Mouse (Mus musculus) left cerebral cortex, postnatal 14 days (tissue): ENCODE data around the gene Kcnn3. TPM values are rescaled to one million over a fixed set of nuclear protein-coding genes. Genes with fewer than 3 reads are reported as not detected.

ENCODE experiments used
- DNase-seq, 2 experiments: peaks; one replicate each; pipeline ENCODE4 v3.0.0; 2021 to 2022; ENCODE audit warnings: low spot score in 2 of 2, mixed read lengths in 1 of 2
- intact Hi-C: fragments of 180-260 bp; cut with DNase I; formaldehyde crosslinking; loops from one replicate; pipeline ENCODE4 v1.15.1; 2025
- total RNA-seq, 2 experiments: library from RNA; stranded (reverse); gene quantifications; 2 replicates each; pipeline ENCODE4 v1.2.3; 2021

Gene Kcnn3
- total RNA-seq, 2 experiments from 2014 or later: 21.7 to 22.3 TPM

DNA sequence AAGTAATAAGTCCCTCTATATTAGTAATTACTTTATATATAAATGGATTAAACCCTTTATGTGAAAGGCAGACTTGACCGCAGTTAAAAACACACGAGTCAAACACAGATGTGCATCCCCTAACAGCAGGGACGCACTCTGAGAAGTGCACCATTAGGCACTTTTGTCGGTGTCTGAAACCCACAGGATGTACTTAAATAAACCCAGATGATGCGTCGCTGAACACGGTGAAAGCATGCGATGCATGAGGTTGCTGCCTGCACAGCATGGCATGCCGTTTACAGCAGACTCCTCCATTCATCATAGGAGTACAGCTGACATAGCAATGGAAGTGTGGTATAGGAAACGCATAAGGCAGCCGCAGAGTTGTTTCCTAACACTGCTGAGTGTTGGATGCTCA, 180.5 kb downstream of the Kcnn3 start:
- intact Hi-C loops: no loop called here
- no peak for DNase-seq

DNA sequence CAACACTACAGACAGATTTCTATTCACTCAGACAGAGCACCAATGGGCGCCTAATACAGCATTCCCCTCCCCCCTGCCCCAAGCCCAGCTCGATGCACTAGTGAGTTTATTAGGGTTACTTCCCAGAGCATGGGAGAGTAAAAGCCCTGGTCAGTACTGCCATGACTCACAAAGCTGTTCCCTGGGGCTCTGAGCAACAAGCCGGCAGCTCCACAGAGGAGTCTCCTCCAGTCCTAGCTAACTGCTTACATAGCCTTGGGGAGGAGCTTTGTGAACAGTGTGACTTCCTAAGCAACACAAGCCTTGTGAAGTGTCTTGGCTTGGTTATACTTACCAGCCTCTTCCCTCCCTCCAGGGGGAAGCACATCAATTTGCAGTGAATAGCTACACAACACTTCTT, 183.6 kb downstream of the Kcnn3 start:
- intact Hi-C loops: no loop called here
- DNase-seq: peak in 1 of 2 experiments; percentile 36

GRCm38 (mm10) chr3:89704064-89704463, 184.1 kb downstream of the Kcnn3 start:
- DNase-seq: peak in 1 of 2 experiments; percentile 38
- intact Hi-C loops: no loop called here

DNA sequence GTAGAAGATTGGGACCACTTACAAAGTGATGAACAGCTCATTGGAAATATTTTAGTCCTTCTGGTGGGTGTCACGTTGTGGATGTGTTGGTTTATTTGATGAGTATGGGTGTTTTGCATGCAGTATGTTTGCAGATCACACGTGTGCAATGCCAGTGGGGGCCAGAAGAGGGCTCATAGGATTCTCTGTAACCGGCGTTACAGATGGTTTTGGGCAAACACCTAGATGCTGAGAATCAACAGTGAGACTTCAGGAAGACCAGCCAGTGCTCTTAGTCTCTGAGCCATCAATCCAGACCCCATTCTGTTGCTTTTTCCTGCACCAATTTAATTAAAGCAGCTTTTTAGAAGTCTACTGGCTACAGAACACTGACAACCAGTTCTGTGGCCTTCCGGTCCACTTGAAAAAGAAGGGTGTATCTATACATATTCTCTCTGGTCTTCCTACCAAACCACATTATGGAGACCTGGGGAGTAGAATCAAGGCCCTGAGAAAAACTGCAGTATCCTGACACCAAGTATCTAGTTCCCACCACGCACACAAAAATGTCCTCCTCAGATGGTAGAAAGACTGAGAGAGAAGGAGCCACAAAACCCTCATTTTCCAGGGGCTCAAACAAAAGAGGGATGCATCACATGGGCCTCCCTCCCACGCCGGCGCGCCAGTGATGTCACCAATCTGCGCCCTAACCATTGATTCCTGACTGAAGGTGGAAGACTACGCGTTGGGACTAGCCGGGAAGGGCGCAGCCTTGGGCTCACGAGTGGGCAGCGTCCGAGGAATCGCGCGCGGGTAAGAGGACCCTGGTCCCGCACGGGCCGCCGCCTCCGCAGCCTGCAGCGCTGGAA, 194.6 kb downstream of the Kcnn3 start, which contains the start of gene Adar:
Adar (plus strand) TSS at position 664 of the 848 bp plus-strand sequence.
- intact Hi-C loops: loop anchor here (10.0 kb wide), 1 partner anchor 140 kb away; no protein-coding TSS in a partner anchor
- peak; percentile 92 to 95 for DNase-seq

- peak; percentile 37 to 46 for DNase-seq
- intact Hi-C loops: loop anchor here (10.0 kb wide), 1 partner anchor 139 kb away; no protein-coding TSS in a partner anchor
Measured at GRCm38 (mm10) chr3:89715207-89715966, 195.4 kb downstream of the Kcnn3 start.

GRCm38 (mm10) chr3:89715967-89716256, 195.9 kb downstream of the Kcnn3 start:
- DNase-seq: peak; percentile 34 to 59
- intact Hi-C loops: loop anchor here (10.0 kb wide), 1 partner anchor 139 kb away; no protein-coding TSS in a partner anchor

DNA sequence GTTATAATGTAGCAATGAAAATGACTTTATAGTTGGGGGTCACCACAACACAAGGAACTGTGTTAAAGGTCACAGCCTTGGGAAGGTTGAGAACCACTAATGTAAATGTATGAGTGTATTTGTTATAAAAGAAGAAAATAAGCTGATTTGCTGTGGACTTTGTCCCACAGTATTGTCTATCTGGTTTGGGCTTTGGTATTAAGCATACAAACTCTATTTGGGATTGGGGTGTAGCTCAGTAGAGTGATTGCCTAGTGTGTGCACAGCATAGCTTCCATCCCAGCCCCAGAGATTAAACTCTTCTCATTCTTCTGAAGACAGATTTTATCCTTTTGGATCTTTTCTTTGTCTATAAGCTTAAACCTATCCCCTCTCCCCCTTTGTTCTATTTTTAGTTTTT, 202.1 kb downstream of the Kcnn3 start:
- no peak for DNase-seq
- intact Hi-C loops: no loop called here

DNA sequence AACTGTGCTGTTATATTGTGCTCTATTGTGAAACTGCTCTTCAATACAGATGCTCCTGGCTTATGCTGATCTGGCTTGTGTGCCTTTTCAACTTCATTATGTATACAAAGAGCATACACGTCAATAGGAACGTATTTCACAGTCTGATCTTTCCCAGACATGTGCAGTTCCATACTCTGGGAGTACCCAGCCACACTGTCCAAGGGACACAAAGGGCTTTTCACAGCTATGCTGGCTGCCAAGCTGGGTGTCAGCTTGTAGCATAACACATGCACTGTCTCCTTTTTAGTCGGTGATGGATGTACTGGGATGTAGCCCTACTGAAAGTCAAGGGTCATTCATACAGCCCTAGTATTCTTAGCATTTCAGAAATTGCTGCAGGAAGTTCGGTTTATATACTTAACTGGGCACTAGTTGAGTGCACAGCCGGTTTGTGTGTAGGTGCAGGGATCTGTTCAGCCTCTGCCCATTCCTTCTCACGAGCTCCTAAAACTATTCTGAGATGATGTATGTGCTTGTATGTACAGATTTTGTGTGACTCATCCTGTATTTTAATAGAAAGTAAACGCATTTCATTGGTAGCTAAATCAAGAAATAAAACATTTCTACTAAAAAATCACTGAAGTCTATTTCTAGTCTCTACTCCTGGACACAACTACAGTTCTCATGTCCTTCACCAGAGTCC, 203.6 kb downstream of the Kcnn3 start:
- intact Hi-C loops: no loop called here
- DNase-seq: peak in 1 of 2 experiments; percentile 29

Other genes starting within 250 kb of the Kcnn3 start
- gene Slc50a1, start 249.6 kb upstream of the Kcnn3 start, total RNA-seq: 10 to 100 TPM; 25.7 to 30.5 TPM
- gene Efna1, start 239.0 kb upstream of the Kcnn3 start, total RNA-seq: 1 to 10 TPM; 4.0 to 5.9 TPM
- gene Efna3, start 197.2 kb upstream of the Kcnn3 start, total RNA-seq: 10 to 100 TPM; 48.5 to 49.6 TPM
- gene Efna4, start 182.1 kb upstream of the Kcnn3 start, total RNA-seq: under 1 TPM; 0.29 to 0.61 TPM
- gene Adam15, start 170.2 kb upstream of the Kcnn3 start, total RNA-seq: 10 to 100 TPM; 95.0 TPM
- under 1 TPM; 0.34 to 0.35 TPM for gene Dcst2, start 158.2 kb upstream of the Kcnn3 start, total RNA-seq
- gene Dcst1, start 154.9 kb upstream of the Kcnn3 start, total RNA-seq: under 1 TPM in 1 of 2 experiments, not detected in 1; 0.23 TPM
- 1 to 10 TPM; 8.0 to 9.1 TPM for gene Zbtb7b, start 125.4 kb upstream of the Kcnn3 start, total RNA-seq
- 1 to 10 TPM; 1.6 to 4.0 TPM for gene Lenep, start 117.4 kb upstream of the Kcnn3 start, total RNA-seq
- gene Flad1, start 108.3 kb upstream of the Kcnn3 start, total RNA-seq: 10 to 100 TPM; 30.6 to 31.4 TPM
- 1 to 10 TPM; 3.5 to 4.0 TPM for gene Cks1b, start 101.8 kb upstream of the Kcnn3 start, total RNA-seq
- 10 to 100 TPM; 12.6 to 14.5 TPM for gene Shc1, start 101.7 kb upstream of the Kcnn3 start, total RNA-seq
- gene Pygo2, start 90.0 kb upstream of the Kcnn3 start, total RNA-seq: 10 to 100 TPM; 52.7 to 60.6 TPM
- 10 to 100 TPM; 39.5 to 40.3 TPM for gene Pbxip1, start 83.5 kb upstream of the Kcnn3 start, total RNA-seq
- 10 to 100 TPM; 33.6 to 36.8 TPM for gene Pmvk, start 65.6 kb upstream of the Kcnn3 start, total RNA-seq
- gene Adar, start 194.9 kb downstream of the Kcnn3 start, total RNA-seq: 100 to 1,000 TPM; 115 to 117 TPM
- 10 to 100 TPM; 23.1 to 24.9 TPM for gene Chrnb2, start 244.5 kb downstream of the Kcnn3 start, total RNA-seq